Mouse (Mus musculus) left cerebral cortex, postnatal 36 days (tissue): Measurements from ENCODE around the gene Wdr6. TPM values are rescaled to one million over a fixed set of nuclear protein-coding genes. Genes with fewer than 3 reads are reported as not detected.
"Not testable (repeated sequence)": the region's sequence is repeated elsewhere in the genome, so short reads cannot be mapped to it uniquely, and the experiment has no call there.

Source experiments
- DNase-seq, 2 experiments: peaks; one replicate each; pipeline ENCODE4 v3.0.0; 2021 to 2022; ENCODE audit warnings: low spot score in 2 of 2, mixed read lengths in 1 of 2
- intact Hi-C: fragments of 180-260 bp; cut with DNase I; formaldehyde crosslinking; loops from one replicate; pipeline ENCODE4 v1.15.1; 2025
- total RNA-seq, 2 experiments: library from RNA; stranded (reverse); gene quantifications; 2 replicates each; pipeline ENCODE4 v1.2.3; 2021

Gene Wdr6
- total RNA-seq: 100 to 1,000 TPM; 112 to 118 TPM

GRCm38 (mm10) chr9:108578545-108579343, at the start of gene Wdr6:
Gene Wdr6 (minus strand): TSS chr9:108578739.
- intact Hi-C loops: no loop called here
- DNase-seq: peak; percentile 88 to 89

- intact Hi-C loops: no loop called here
Measured at GRCm38 (mm10) chr9:108628141-108628540, 49.6 kb upstream of the Wdr6 start.

GRCm38 (mm10) chr9:108626498-108626897, 48.0 kb upstream of the Wdr6 start:
- intact Hi-C loops: no loop called here
- DNase-seq: no peak

More at GRCm38 (mm10) chr9:108628141-108628540, 49.6 kb upstream of the Wdr6 start:
- no peak for DNase-seq

- DNase-seq: no peak
- intact Hi-C loops: no loop called here
Measured at GRCm38 (mm10) chr9:108617301-108617700, 38.8 kb upstream of the Wdr6 start.

- intact Hi-C loops: no loop called here
- DNase-seq: no peak
Measured at GRCm38 (mm10) chr9:108611488-108611887, 32.9 kb upstream of the Wdr6 start.

GRCm38 (mm10) chr9:108608889-108609288, 30.4 kb upstream of the Wdr6 start:
- DNase-seq: no peak
- intact Hi-C loops: no loop called here

GRCm38 (mm10) chr9:108607929-108608328, 29.4 kb upstream of the Wdr6 start:
- DNase-seq, intact Hi-C loops: not testable (repeated sequence)

- intact Hi-C loops: no loop called here
- no peak for DNase-seq
Measured at GRCm38 (mm10) chr9:108601986-108602385, 23.4 kb upstream of the Wdr6 start.

GRCm38 (mm10) chr9:108600011-108600410, 21.5 kb upstream of the Wdr6 start:
- intact Hi-C loops: no loop called here
- no peak for DNase-seq

GRCm38 (mm10) chr9:108599021-108599566, 20.6 kb upstream of the Wdr6 start:
- DNase-seq: no peak
- intact Hi-C loops: no loop called here

GRCm38 (mm10) chr9:108596998-108597764, 18.6 kb upstream of the Wdr6 start, which contains the start of gene P4htm:
Gene P4htm (minus strand): TSS chr9:108597667.
- intact Hi-C loops: loop anchor here (2.0 kb wide), 1 partner anchor 26 kb away; no protein-coding TSS in a partner anchor
- DNase-seq: peak; percentile 81 to 87

- intact Hi-C loops: no loop called here
- DNase-seq: no peak
Measured at GRCm38 (mm10) chr9:108594354-108594753, 15.8 kb upstream of the Wdr6 start.

GRCm38 (mm10) chr9:108591462-108591861, 12.9 kb upstream of the Wdr6 start:
- intact Hi-C loops: no loop called here

GRCm38 (mm10) chr9:108589229-108589628, 10.7 kb upstream of the Wdr6 start:
- no peak for DNase-seq

More at GRCm38 (mm10) chr9:108591462-108591861, 12.9 kb upstream of the Wdr6 start:
- no peak for DNase-seq

GRCm38 (mm10) chr9:108587571-108588180, 9.1 kb upstream of the Wdr6 start:
- intact Hi-C loops: no loop called here
- DNase-seq: peak; percentile 83 to 84

More at GRCm38 (mm10) chr9:108589229-108589628, 10.7 kb upstream of the Wdr6 start:
- intact Hi-C loops: no loop called here

GRCm38 (mm10) chr9:108579344-108579690, 778 bp upstream of the Wdr6 start:
- intact Hi-C loops: no loop called here

GRCm38 (mm10) chr9:108577934-108578544, 500 bp downstream of the Wdr6 start:
- intact Hi-C loops: no loop called here
- DNase-seq: no peak

More at GRCm38 (mm10) chr9:108579344-108579690, 778 bp upstream of the Wdr6 start:
- DNase-seq: no peak

- no peak for DNase-seq
- intact Hi-C loops: no loop called here
Measured at GRCm38 (mm10) chr9:108577025-108577424, 1.5 kb downstream of the Wdr6 start.
